Mouse (Mus musculus) heart, adult 2 months (tissue): ENCODE measurements around the gene AC153137.1.

Experiments used
- CTCF ChIP-seq: fragments of 200-600 bp; IDR thresholded peaks from 2 replicates; pipeline ENCODE4 v1.8.1; 2022; ENCODE audit warnings: antibody characterized with exemption, mild to moderate bottlenecking, moderate library complexity
- EP300 ChIP-seq: fragments of 200-500 bp; IDR thresholded peaks from 2 replicates; pipeline ENCODE4 v1.6.1; 2011; ENCODE audit warnings: low read depth, low read length, control low read depth; ENCODE audit not compliant: insufficient read depth
- POLR2A ChIP-seq: fragments of 200-500 bp; IDR thresholded peaks from 2 replicates; pipeline ENCODE4 v1.6.1; 2011; ENCODE audit warnings: mild to moderate bottlenecking, low read depth, low read length, control low read depth; ENCODE audit not compliant: insufficient read depth

DNA sequence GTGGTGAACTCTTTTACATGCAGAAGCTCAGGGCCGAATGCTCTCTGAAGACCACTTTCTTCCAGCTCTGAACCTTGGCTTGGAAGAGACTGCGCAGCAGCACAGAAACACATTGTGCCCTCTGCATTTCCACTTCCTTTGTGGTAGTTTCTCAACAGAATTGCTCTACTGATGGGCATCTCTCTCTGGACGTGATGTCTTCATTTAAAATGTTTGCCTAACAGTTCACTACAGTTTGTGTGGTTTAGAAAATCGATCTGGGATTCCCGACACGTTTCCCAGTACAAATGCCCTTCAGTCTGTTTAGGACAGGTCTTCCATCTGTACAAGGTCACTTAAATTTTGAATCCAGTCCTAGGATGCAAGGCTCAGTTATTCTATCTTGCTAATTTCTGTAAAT is 38.3 kb upstream of the AC153137.1 start:
- TF ChIP-seq CTCF = no peak
- no peak for TF ChIP-seq EP300
- no peak for TF ChIP-seq POLR2A
